Mouse (Mus musculus): ENCODE measurements around the gene Cln6. TPM values are rescaled to one million over a fixed set of nuclear protein-coding genes. Genes with fewer than 3 reads are reported as not detected.
"Not testable (repeated sequence)": the region's sequence is repeated elsewhere in the genome, so short reads cannot be mapped to it uniquely, and the experiment has no call there.

Gene Cln6
- total and polyA plus RNA-seq, 3 experiments, result 29.4 to 52.1 TPM; not detected in 1

GRCm38 (mm10) chr9:62819494-62819893 lies 19.1 kb upstream of the Cln6 start:
- TF ChIP-seq POLR2AphosphoS5 (IDR thresholded peaks at IDR 0.05; ENCODE audit: borderline replicate concordance, low read depth, low read length), result no peak
- no peak for TF ChIP-seq ZKSCAN1 (IDR thresholded peaks at IDR 0.05; ENCODE audit: low read depth, low read length)
- TF ChIP-seq ZC3H11A (IDR thresholded peaks at IDR 0.05; ENCODE audit: low read depth, low read length), result no peak
- TF ChIP-seq MAZ (IDR thresholded peaks at IDR 0.05; ENCODE audit: low read depth, low read length), result no peak
- TF ChIP-seq E2F4 (IDR thresholded peaks at IDR 0.05; ENCODE audit: borderline replicate concordance, low read depth, low read length), result no peak
- no peak for TF ChIP-seq NELFE (IDR thresholded peaks at IDR 0.05; ENCODE audit: low read depth, low read length)
- no peak for TF ChIP-seq USF1 (IDR thresholded peaks at IDR 0.05; ENCODE audit: low read depth, low read length)
- no peak for TF ChIP-seq RCOR1 (IDR thresholded peaks at IDR 0.05; ENCODE audit: low read depth, low read length)
- TF ChIP-seq MAFK (IDR thresholded peaks at IDR 0.05; ENCODE audit: borderline replicate concordance, low read depth, low read length), result no peak
- no peak for TF ChIP-seq BHLHE40 (IDR thresholded peaks at IDR 0.05; ENCODE audit: borderline replicate concordance, low read depth, low read length)
- TF ChIP-seq NRF1 (IDR thresholded peaks at IDR 0.05; ENCODE audit: insufficient read depth, low read depth, low read length, poor library complexity, severe bottlenecking), result no peak
- TF ChIP-seq MYC (IDR thresholded peaks at IDR 0.05; ENCODE audit: low read depth, low read length), result no peak
- no peak for TF ChIP-seq CHD2 (IDR thresholded peaks at IDR 0.05; ENCODE audit: low read length)
- TF ChIP-seq CTCF (IDR thresholded peaks at IDR 0.05 in 2 of 3, conservative IDR thresholded peaks at IDR 0.05 in 1 of 3; ENCODE audit: control insufficient read depth in 1 of 3, insufficient read depth in 1 of 3, low read depth in 2 of 3, low read length in 3 of 3, poor library complexity in 1 of 3, severe bottlenecking in 1 of 3), result no peak
- no peak for TF ChIP-seq ZNF384 (IDR thresholded peaks at IDR 0.05; ENCODE audit: low read depth, low read length)
- TF ChIP-seq USF2 (IDR thresholded peaks at IDR 0.05; ENCODE audit: borderline replicate concordance in 1 of 2, insufficient read depth in 1 of 2, low read depth in 1 of 2, low read length in 2 of 2), result no peak
- no peak for TF ChIP-seq ETS1 (IDR thresholded peaks at IDR 0.05; ENCODE audit: low read depth, low read length)
- DNase-seq (ENCODE audit: low read depth, low spot score), result no peak
- peaks cover 0 to 16% of the 10 kb centered on the region in 2 experiments; a peak in 2 of 4 replicates for H3K36me3 ChIP-seq (ENCODE audit: control insufficient read depth in 1 of 2, insufficient read depth in 2 of 2, low read length in 2 of 2)
- no peaks in the 10 kb centered on the region for H3K79me2 ChIP-seq (ENCODE audit: control insufficient read depth, insufficient read depth, low read length, poor library complexity)
- no peaks in the 10 kb centered on the region for H3K27me3 ChIP-seq (ENCODE audit: control insufficient read depth in 1 of 2, insufficient read depth in 2 of 2, low read length in 2 of 2)
- H3K27ac ChIP-seq (ENCODE audit: control insufficient read depth, low read depth, low read length), result no peak overlapping the region
- H3K4me1 ChIP-seq (ENCODE audit: control insufficient read depth in 1 of 2, insufficient read depth in 2 of 2, low read length in 2 of 2), result peaks cover 12 to 22% of the 10 kb centered on the region in 2 experiments
- H3K9me3 ChIP-seq (replicated peaks; ENCODE audit: insufficient read depth, low read length), result no peaks in the 10 kb centered on the region
- H3K9ac ChIP-seq (ENCODE audit: control insufficient read depth, low read depth, low read length, poor library complexity, severe bottlenecking), result no peak overlapping the region
- H3K4me3 ChIP-seq (ENCODE audit: control insufficient read depth in 1 of 2, insufficient read depth in 1 of 2, low read depth in 2 of 2, low read length in 2 of 2), result no peak overlapping the region

- not testable (repeated sequence) for H3K9ac ChIP-seq (ENCODE audit: control insufficient read depth, low read depth, low read length, poor library complexity, severe bottlenecking); DNase-seq (ENCODE audit: low read depth, low spot score); H3K27ac ChIP-seq (ENCODE audit: control insufficient read depth, low read depth, low read length); H3K4me3 ChIP-seq (ENCODE audit: control insufficient read depth in 1 of 2, insufficient read depth in 1 of 2, low read depth in 2 of 2, low read length in 2 of 2); H3K79me2 ChIP-seq (ENCODE audit: control insufficient read depth, insufficient read depth, low read length, poor library complexity); H3K9me3 ChIP-seq (replicated peaks; ENCODE audit: insufficient read depth, low read length); H3K27me3 ChIP-seq (ENCODE audit: control insufficient read depth in 1 of 2, insufficient read depth in 2 of 2, low read length in 2 of 2)
- peaks cover 0 to 17% of the 10 kb centered on the region in 2 experiments; a peak in 2 of 4 replicates for H3K36me3 ChIP-seq (ENCODE audit: control insufficient read depth in 1 of 2, insufficient read depth in 2 of 2, low read length in 2 of 2)
- H3K4me1 ChIP-seq (ENCODE audit: control insufficient read depth in 1 of 2, insufficient read depth in 2 of 2, low read length in 2 of 2), result peaks cover 12 to 23% of the 10 kb centered on the region in 2 experiments
Observed at GRCm38 (mm10) chr9:62819910-62820309, 18.7 kb upstream of the Cln6 start.

All from MEL (cell line).